Mouse (Mus musculus) 3T3-L1 (cell line): ENCODE measurements around the gene Lsm7.

ENCODE experiments used
- DNase-seq: peaks from one replicate; pipeline ENCODE4 v3.0.0-alpha.2; 2015; ENCODE audit warnings: low read depth, low spot score

Lsm7 gene

GRCm38 (mm10) chr10:80854913-80855748 is at the start of gene Lsm7, which contains the start of gene Sppl2b:
TSS of gene Lsm7 (minus strand) at chr10:80855209.
TSS of gene Sppl2b (plus strand) at chr10:80855275.
- DNase-seq, result peak; percentile 90

- DNase-seq, result no peak
These were observed 49.7 kb upstream of the Lsm7 start for GRCm38 (mm10) chr10:80904709-80905108.

- no peak for DNase-seq
These were observed 49.1 kb upstream of the Lsm7 start for GRCm38 (mm10) chr10:80904004-80904693.

GRCm38 (mm10) chr10:80903282-80903681 is 48.3 kb upstream of the Lsm7 start:
- DNase-seq, result no peak

GRCm38 (mm10) chr10:80902273-80902940 is 47.4 kb upstream of the Lsm7 start:
- no peak for DNase-seq

- DNase-seq, result no peak
These were observed 46.6 kb upstream of the Lsm7 start for GRCm38 (mm10) chr10:80901409-80902272.

GRCm38 (mm10) chr10:80900318-80901247 is 45.6 kb upstream of the Lsm7 start, which contains the start of gene Timm13:
TSS of gene Timm13 (minus strand) at chr10:80900969.
- peak; percentile 100 for DNase-seq

GRCm38 (mm10) chr10:80899591-80900317 is 44.7 kb upstream of the Lsm7 start:
- no peak for DNase-seq

- no peak for DNase-seq
These were observed 44.1 kb upstream of the Lsm7 start for GRCm38 (mm10) chr10:80899074-80899473.

- no peak for DNase-seq
These were observed 43.0 kb upstream of the Lsm7 start for GRCm38 (mm10) chr10:80897861-80898510.

- DNase-seq, result no peak
These were observed 41.8 kb upstream of the Lsm7 start for GRCm38 (mm10) chr10:80896581-80897485.

GRCm38 (mm10) chr10:80895697-80896096 is 40.7 kb upstream of the Lsm7 start:
- no peak for DNase-seq

GRCm38 (mm10) chr10:80895100-80895499 is 40.1 kb upstream of the Lsm7 start:
- no peak for DNase-seq

- peak; percentile 8 for DNase-seq
These were observed 32.2 kb upstream of the Lsm7 start for GRCm38 (mm10) chr10:80887181-80887580.

GRCm38 (mm10) chr10:80881301-80881700 is 26.3 kb upstream of the Lsm7 start:
- DNase-seq, result peak; percentile 78

- peak; percentile 27 for DNase-seq
These were observed 25.9 kb upstream of the Lsm7 start for GRCm38 (mm10) chr10:80880901-80881300.

- peak; percentile 80 for DNase-seq
These were observed 25.2 kb upstream of the Lsm7 start for GRCm38 (mm10) chr10:80880131-80880641.

- DNase-seq, result no peak
These were observed 21.6 kb upstream of the Lsm7 start for GRCm38 (mm10) chr10:80876594-80876993.
